19 mouse cellular contexts compared by ENCODE assay signal in the genomic region with DNA sequence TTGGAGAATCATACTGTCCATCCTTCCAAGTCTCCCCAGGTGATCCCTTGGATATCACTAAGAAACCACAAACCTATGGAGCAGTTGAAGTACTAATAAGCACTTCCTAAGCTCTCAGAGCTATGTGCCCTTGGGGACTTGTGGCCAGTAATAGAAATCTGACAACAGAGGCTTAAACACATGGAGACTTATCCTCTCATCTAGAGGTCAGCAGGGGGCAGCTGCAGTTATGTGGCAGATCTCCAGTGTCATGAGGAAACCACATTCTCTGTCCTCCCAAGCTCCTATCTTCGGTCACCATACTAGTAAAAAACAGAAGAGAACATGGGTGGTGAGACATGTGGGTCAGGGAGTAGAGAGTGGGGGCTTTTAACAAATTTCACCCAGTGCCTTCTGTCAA.
DNase-seq lines count a peak whose midpoint lies in the region; ATAC-seq lines count a peak whose summit lies in the region.
"Had no signal": no experiment of that assay in that cellular context is flagged by ENCODE, and none has a peak within 500 bp of the region (broad histone marks: within the 10 kb centered on the region; RNA-seq: fewer than 3 reads in every experiment).

No protein-coding gene starts in this region.

- no peaks in the 10 kb centered on the region for H3K27me3 ChIP-seq in embryonic facial prominence, embryonic 11.5 days (ENCODE audit: control insufficient read depth, insufficient read depth, low read length)
- H3K27me3 ChIP-seq in embryonic facial prominence, embryonic 10.5 days (replicated peaks; ENCODE audit: low read depth, poor library complexity, severe bottlenecking) = no peaks in the 10 kb centered on the region
- no peaks in the 10 kb centered on the region for H3K27me3 ChIP-seq in forebrain, embryonic 14.5 days (replicated peaks; ENCODE audit: control insufficient read depth, insufficient read depth, low read length)
- H3K27me3 ChIP-seq: neural tube, embryonic 12.5 days had no signal

- DNase-seq in embryonic facial prominence, embryonic 11.5 days (ENCODE audit: low spot score) = peak; percentile 0
- no peak for DNase-seq in embryonic facial prominence, embryonic 10.5 days (ENCODE audit: low spot score)
- peak; percentile 81 for DNase-seq in 416B (ENCODE audit: low read depth)
- DNase-seq in brain, adult 2 months (ENCODE audit: low read depth, low spot score) = peak; percentile 47
- DNase-seq in kidney, postnatal 36 days = peak; percentile 3 to 16
- no peak for DNase-seq in gastrocnemius, adult 8-10 months (ENCODE audit: low spot score in 2 of 2)
- DNase-seq in forebrain, embryonic 14.5 days (ENCODE audit: low spot score) = no peak
- no peak for DNase-seq in right cerebral cortex, adult 2 months (ENCODE audit: low spot score in 2 of 2)
- DNase-seq: adrenal gland, adult 8-10 months; forebrain, postnatal 0 days; heart, postnatal 4 days; layer of hippocampus, postnatal 36 days; liver; liver, postnatal 0 days; thymus, postnatal 14 days had no signal

- no peak overlapping the region for H3K4me2 ChIP-seq in embryonic facial prominence, embryonic 11.5 days (ENCODE audit: low read depth, low read length)
- H3K4me2 ChIP-seq in forebrain, embryonic 14.5 days (ENCODE audit: low read length) = no peak overlapping the region
- H3K4me2 ChIP-seq: neural tube, embryonic 12.5 days had no signal

- no peaks in the 10 kb centered on the region for H3K4me1 ChIP-seq in embryonic facial prominence, embryonic 11.5 days (ENCODE audit: control insufficient read depth, insufficient read depth, low read length)
- peaks cover 4% of the 10 kb centered on the region; the same call in 1 of the 2 replicates for H3K4me1 ChIP-seq in embryonic facial prominence, embryonic 10.5 days
- no peaks in the 10 kb centered on the region for H3K4me1 ChIP-seq in forebrain, embryonic 14.5 days (ENCODE audit: control insufficient read depth, insufficient read depth, low read length)
- H3K4me1 ChIP-seq: midbrain, embryonic 10.5 days; neural tube, embryonic 12.5 days had no signal

- H3K9me3 ChIP-seq in embryonic facial prominence, embryonic 11.5 days (replicated peaks; ENCODE audit: control insufficient read depth, low read length) = no peaks in the 10 kb centered on the region
- H3K9me3 ChIP-seq in embryonic facial prominence, embryonic 10.5 days = no peaks in the 10 kb centered on the region
- no peaks in the 10 kb centered on the region for H3K9me3 ChIP-seq in forebrain, embryonic 14.5 days (replicated peaks; ENCODE audit: control insufficient read depth, low read length)
- H3K9me3 ChIP-seq: midbrain, embryonic 10.5 days; neural tube, embryonic 12.5 days had no signal

- ATAC-seq in embryonic facial prominence, embryonic 11.5 days (replicated peaks; ENCODE audit: insufficient number of reproducible peaks, low FRiP score, low TSS enrichment, low read depth) = no peak
- no peak for ATAC-seq in forebrain, embryonic 14.5 days
- ATAC-seq: forebrain, postnatal 0 days; hindbrain, embryonic 16.5 days; liver, postnatal 0 days had no signal

- no peak overlapping the region for H3K9ac ChIP-seq in embryonic facial prominence, embryonic 11.5 days (replicated peaks; ENCODE audit: low read length)
- H3K9ac ChIP-seq in forebrain, embryonic 14.5 days (ENCODE audit: low read length) = no peak overlapping the region
- H3K9ac ChIP-seq: forebrain, postnatal 0 days; liver, postnatal 0 days; neural tube, embryonic 12.5 days had no signal

- 35% methylated on average over 1 of the region's 1 CpGs for WGBS in embryonic facial prominence, embryonic 11.5 days
- WGBS in embryonic facial prominence, embryonic 10.5 days = 39% methylated on average over 1 of the region's 1 CpGs
- 88% methylated on average over 1 of the region's 1 CpGs for WGBS in forebrain, embryonic 14.5 days

- no peaks in the 10 kb centered on the region for H3K36me3 ChIP-seq in embryonic facial prominence, embryonic 11.5 days (replicated peaks; ENCODE audit: control insufficient read depth, insufficient read depth, low read depth, low read length)
- H3K36me3 ChIP-seq in embryonic facial prominence, embryonic 10.5 days (replicated peaks) = no peaks in the 10 kb centered on the region
- H3K36me3 ChIP-seq in forebrain, embryonic 14.5 days (ENCODE audit: control insufficient read depth, insufficient read depth, low read length) = no peaks in the 10 kb centered on the region
- H3K36me3 ChIP-seq: midbrain, embryonic 10.5 days; neural tube, embryonic 12.5 days had no signal

- no peak overlapping the region for H3K27ac ChIP-seq in embryonic facial prominence, embryonic 11.5 days (replicated peaks; ENCODE audit: low read depth, low read length)
- H3K27ac ChIP-seq in embryonic facial prominence, embryonic 10.5 days (replicated peaks) = no peak overlapping the region
- no peak overlapping the region for H3K27ac ChIP-seq in forebrain, embryonic 14.5 days (ENCODE audit: low read depth, low read length)
- H3K27ac ChIP-seq: midbrain, embryonic 10.5 days; neural tube, embryonic 12.5 days had no signal

- H3K4me3 ChIP-seq in embryonic facial prominence, embryonic 11.5 days (ENCODE audit: low read depth, low read length) = no peak overlapping the region
- no peak overlapping the region for H3K4me3 ChIP-seq in embryonic facial prominence, embryonic 10.5 days
- H3K4me3 ChIP-seq in forebrain, embryonic 14.5 days (ENCODE audit: low read depth, low read length) = no peak overlapping the region
- H3K4me3 ChIP-seq: erythroblast, embryonic 14.5 days; midbrain, embryonic 10.5 days; neural tube, embryonic 12.5 days had no signal

Comparison
In these comparisons a context has a peak if more than half of its experiments do, and no peak if none do; other contexts are left out.
1. DNase-seq: peak in embryonic facial prominence, embryonic 11.5 days (single experiment), 416B (single experiment), brain, adult 2 months (single experiment) and kidney, postnatal 36 days (2 of 2); none in embryonic facial prominence, embryonic 10.5 days (single experiment), gastrocnemius, adult 8-10 months (0 of 2), forebrain, embryonic 14.5 days (single experiment) and right cerebral cortex, adult 2 months (0 of 2).